Mouse (Mus musculus): ENCODE results near the gene Fkbp3. TPM values are rescaled to one million over a fixed set of nuclear protein-coding genes. Genes with fewer than 3 reads are reported as not detected.

Gene Fkbp3
- total RNA-seq, 1 experiment from 2014 or later = 107 TPM

- peak; percentile 95 for DNase-seq
Observed at GRCm38 (mm10) chr12:65036190-65036870, 37.5 kb downstream of the Fkbp3 start, which contains the start of gene Prpf39. Gene Prpf39, plus strand, starts transcription at chr12:65036333.

GRCm38 (mm10) chr12:65035839-65036189 is 38.0 kb downstream of the Fkbp3 start:
- DNase-seq = no peak

GRCm38 (mm10) chr12:65022842-65023241 is 51.0 kb downstream of the Fkbp3 start:
- no peak for DNase-seq

Other genes starting within 250 kb of the Fkbp3 start
- gene Gm527, start 156.1 kb downstream of the Fkbp3 start, total RNA-seq (2021) = 5.1 and 6.5 TPM in 2 replicates
- 13.1 and 14.2 TPM in 2 replicates for gene Klhl28, start 108.5 kb downstream of the Fkbp3 start, total RNA-seq (2021)
- gene Togaram1, start 108.2 kb downstream of the Fkbp3 start, total RNA-seq (2021) = 33.4 and 34.1 TPM in 2 replicates
- 33.0 and 40.5 TPM in 2 replicates for gene Prpf39, start 37.7 kb downstream of the Fkbp3 start, total RNA-seq (2021)
- 11.6 and 13.4 TPM in 2 replicates for gene Fancm, start 1.6 kb upstream of the Fkbp3 start, total RNA-seq (2021)
- 4.6 and 6.4 TPM in 2 replicates for gene Mis18bp1, start 98.6 kb upstream of the Fkbp3 start, total RNA-seq (2021)
- not detected in 2 replicates for gene Wdr20rt, start 151.5 kb upstream of the Fkbp3 start, total RNA-seq (2021)